Mouse (Mus musculus): ENCODE measurements around the gene Elavl3. TPM values are rescaled to one million over a fixed set of nuclear protein-coding genes. Genes with fewer than 3 reads are reported as not detected.

Elavl3 gene
- total and polyA plus RNA-seq, 3 experiments: 0.01 to 0.05 TPM; not detected in 1

DNA sequence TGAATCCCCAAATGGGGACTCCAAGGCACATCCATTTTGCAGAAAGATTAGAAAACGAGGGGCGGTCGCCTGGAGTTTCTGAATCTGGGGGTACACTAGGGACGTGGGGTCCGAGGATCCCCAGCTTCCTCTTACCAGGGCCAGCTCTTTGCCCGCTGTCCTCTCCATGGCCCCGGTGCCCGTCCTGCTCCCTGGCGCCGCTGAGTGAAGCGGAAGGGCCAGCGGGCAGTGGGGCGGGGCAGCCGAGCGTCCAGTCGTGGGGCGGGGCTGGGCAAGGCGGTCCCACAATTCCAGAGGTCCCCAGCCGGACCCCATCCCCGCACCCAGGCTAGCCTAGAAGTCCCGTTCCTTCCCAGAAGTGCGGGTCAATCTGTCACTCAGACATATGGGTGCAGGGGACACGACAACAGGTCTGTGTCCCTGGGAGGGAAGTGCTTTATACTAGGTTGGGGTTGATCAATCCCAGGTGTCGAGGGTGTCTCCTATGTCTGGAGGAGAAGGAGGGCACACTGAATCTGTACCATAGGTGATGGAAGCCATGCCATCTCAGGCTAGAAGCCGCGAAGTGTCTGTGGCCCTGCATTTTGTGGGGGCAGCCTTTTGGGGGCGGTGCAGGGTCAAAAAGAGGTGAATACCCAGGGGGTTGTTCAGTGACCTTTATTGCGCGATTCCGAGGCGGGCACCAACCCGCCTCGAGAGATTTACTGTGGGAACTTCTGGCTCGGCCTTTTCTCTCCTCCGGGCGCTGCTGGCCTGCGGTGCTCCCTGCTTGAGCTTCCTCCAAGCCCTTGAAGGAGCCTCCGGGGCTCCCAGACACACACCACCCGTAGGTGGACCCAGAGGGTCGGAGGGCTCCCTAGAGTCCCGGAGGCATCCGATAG, 62.4 kb downstream of the Elavl3 start, which contains the start of gene Rgl3:
Gene Rgl3, minus strand, starts transcription at position 217 of the 881 bp plus-strand sequence.
- H3K36me3 ChIP-seq (replicated peaks): no peaks in the 10 kb centered on the region
- peaks cover 76% of the 10 kb centered on the region for H3K27me3 ChIP-seq (ENCODE audit: insufficient read depth, low read length)
- no peak within 1 kb of the TSS for H3K4me3 ChIP-seq (ENCODE audit: low read depth, low read length)
- H3K9me3 ChIP-seq (replicated peaks): no peaks in the 10 kb centered on the region
- no peak for DNase-seq (ENCODE audit: low spot score)
- TF ChIP-seq GATA1 (IDR thresholded peaks at IDR 0.05; ENCODE audit: borderline replicate concordance, low read length): no peak
- TF ChIP-seq TAL1 (conservative IDR thresholded peaks at IDR 0.05; ENCODE audit: low read depth, low read length): no peak
- no peak for TF ChIP-seq POLR2AphosphoS5 (IDR thresholded peaks at IDR 0.05; ENCODE audit: insufficient replicate concordance, low read depth, low read length)
- TF ChIP-seq GATA2 (IDR thresholded peaks at IDR 0.05; ENCODE audit: borderline replicate concordance, low read depth, low read length): no peak
- no peak for TF ChIP-seq CTCF (IDR thresholded peaks at IDR 0.05; ENCODE audit: low read depth, low read length)
- H3K4me1 ChIP-seq (ENCODE audit: insufficient read depth, low read depth, low read length): no peaks in the 10 kb centered on the region; the same call in 1 of the 2 replicates
- no peak for ATAC-seq (ENCODE audit: extremely low read depth, insufficient number of reproducible peaks, low FRiP score, poor library complexity, severe bottlenecking)

DNA sequence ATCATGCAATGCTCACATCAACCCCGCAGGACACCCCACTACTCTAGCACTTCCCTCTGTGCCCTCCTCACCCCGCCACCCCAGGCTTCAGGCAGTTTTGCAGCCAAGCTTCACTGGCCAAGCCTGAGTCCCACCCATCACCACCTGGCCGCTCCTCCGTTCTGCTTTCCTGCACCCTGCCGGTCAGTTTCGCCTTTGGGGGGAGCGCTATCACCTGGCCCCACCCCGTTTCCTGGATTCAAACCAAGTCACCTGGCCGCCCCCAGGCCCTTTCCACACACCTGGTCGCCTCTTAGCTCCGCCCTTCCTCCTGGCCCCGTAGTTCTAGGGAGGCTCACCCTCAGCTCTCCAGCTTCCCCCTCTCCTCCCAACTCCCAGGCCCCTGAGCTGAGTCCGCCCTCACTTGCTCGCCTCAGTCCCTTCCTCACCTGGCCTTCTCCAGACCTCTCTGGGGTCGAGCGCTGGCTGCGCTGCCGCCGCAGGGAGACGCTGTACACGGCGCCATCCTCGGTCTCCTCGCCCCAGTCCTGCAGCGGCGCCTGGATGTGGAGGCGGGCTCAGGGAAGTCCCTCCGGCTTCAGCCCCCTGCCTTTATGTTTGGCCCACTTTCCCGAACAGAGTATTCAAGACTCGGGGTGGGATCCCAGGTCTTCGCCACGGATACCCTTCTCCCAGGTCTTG, 63.3 kb downstream of the Elavl3 start:
- no peak for DNase-seq (ENCODE audit: low spot score)
- no peak overlapping the region for H3K4me3 ChIP-seq (ENCODE audit: low read depth, low read length)

DNA sequence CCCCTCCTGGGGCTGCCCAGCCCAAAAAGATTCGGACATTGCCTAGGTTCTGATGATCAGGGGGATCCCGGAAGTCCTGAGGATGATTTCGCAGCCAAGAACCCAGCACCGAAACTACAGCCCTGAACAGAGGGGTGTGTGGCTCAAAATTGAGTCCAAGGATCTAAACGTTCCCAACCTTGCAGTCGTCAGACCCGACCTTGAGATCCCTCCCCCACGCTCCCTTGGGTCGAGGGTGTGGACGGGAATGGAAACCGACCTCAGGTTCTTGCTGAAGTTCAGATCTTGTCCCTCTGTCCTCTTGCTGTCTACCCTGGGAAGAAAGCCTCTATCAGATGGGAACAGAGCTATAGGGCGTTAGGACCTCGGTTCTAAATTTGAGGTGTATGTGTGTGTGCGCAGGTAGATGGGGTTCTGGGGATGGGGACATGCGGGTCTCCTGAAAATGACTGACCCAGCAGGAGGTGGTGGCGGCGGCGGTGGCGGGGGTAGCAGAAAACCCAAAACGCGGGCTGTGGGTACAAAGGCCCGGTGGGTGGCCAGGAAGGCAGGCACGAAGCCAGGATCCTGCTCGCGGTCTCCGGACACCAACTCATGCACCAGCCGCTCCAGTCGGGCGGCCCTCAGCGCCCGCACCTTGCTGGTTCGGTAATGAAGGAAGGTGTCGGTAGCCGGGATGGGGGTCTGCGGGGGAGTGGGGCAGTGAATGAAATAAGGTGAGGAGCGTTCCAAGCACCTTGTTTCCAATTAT, 64.1 kb downstream of the Elavl3 start:
- no peak overlapping the region for H3K4me3 ChIP-seq (ENCODE audit: low read depth, low read length)
- ATAC-seq (ENCODE audit: extremely low read depth, insufficient number of reproducible peaks, low FRiP score, poor library complexity, severe bottlenecking): no peak
- no peaks in the 10 kb centered on the region for H3K36me3 ChIP-seq (replicated peaks)
- TF ChIP-seq GATA2 (IDR thresholded peaks at IDR 0.05; ENCODE audit: borderline replicate concordance, low read depth, low read length): no peak
- no peak for TF ChIP-seq GATA1 (IDR thresholded peaks at IDR 0.05; ENCODE audit: borderline replicate concordance, low read length)
- TF ChIP-seq TAL1 (conservative IDR thresholded peaks at IDR 0.05; ENCODE audit: low read depth, low read length): no peak
- no peak for TF ChIP-seq POLR2AphosphoS5 (IDR thresholded peaks at IDR 0.05; ENCODE audit: insufficient replicate concordance, low read depth, low read length)
- no peak for TF ChIP-seq CTCF (IDR thresholded peaks at IDR 0.05; ENCODE audit: low read depth, low read length)
- H3K4me1 ChIP-seq (ENCODE audit: insufficient read depth, low read depth, low read length): no peaks in the 10 kb centered on the region; the same call in 1 of the 2 replicates
- no peak for DNase-seq (ENCODE audit: low spot score)
- H3K9me3 ChIP-seq (replicated peaks): no peaks in the 10 kb centered on the region
- peaks cover 75% of the 10 kb centered on the region for H3K27me3 ChIP-seq (ENCODE audit: insufficient read depth, low read length)

More for the DNA sequence above, 63.3 kb downstream of the Elavl3 start:
- Histone ChIP-seq H3K4me1 (ENCODE audit: insufficient read depth, low read depth, low read length) (no peaks in the 10 kb centered on the region; the same call in 1 of the 2 replicates), H3K9me3 (replicated peaks) (no peaks in the 10 kb centered on the region), H3K27me3 (ENCODE audit: insufficient read depth, low read length) (peaks cover 78% of the 10 kb centered on the region), H3K36me3 (replicated peaks) (no peaks in the 10 kb centered on the region)
- TF ChIP-seq GATA2 (IDR thresholded peaks at IDR 0.05; ENCODE audit: borderline replicate concordance, low read depth, low read length): no peak
- no peak for TF ChIP-seq GATA1 (IDR thresholded peaks at IDR 0.05; ENCODE audit: borderline replicate concordance, low read length)
- TF ChIP-seq POLR2AphosphoS5 (IDR thresholded peaks at IDR 0.05; ENCODE audit: insufficient replicate concordance, low read depth, low read length): no peak
- no peak for TF ChIP-seq CTCF (IDR thresholded peaks at IDR 0.05; ENCODE audit: low read depth, low read length)
- TF ChIP-seq TAL1 (conservative IDR thresholded peaks at IDR 0.05; ENCODE audit: low read depth, low read length): no peak
- ATAC-seq (ENCODE audit: extremely low read depth, insufficient number of reproducible peaks, low FRiP score, poor library complexity, severe bottlenecking): no peak

DNA sequence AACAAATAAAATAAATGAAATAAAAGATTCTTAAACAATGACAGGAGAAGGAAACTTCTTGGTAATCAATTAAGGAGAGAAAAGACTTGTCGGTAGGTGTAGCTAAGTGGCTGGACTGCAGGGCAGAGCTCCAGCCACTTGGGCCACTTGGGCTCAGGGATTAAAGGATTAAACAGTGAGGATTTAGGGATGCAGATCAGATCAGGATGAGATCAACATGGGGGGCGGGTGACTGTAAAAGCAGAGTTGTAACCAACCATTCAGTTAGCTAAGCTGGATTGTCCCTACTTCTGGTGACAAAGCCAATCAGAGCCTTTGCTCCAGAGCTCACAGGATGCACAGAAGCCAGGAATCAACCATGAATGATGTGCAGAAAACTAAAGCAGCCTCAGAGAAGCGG, 67.9 kb downstream of the Elavl3 start:
- H3K36me3 ChIP-seq (replicated peaks): no peaks in the 10 kb centered on the region
- peaks cover 56% of the 10 kb centered on the region for H3K27me3 ChIP-seq (ENCODE audit: insufficient read depth, low read length)
- no peaks in the 10 kb centered on the region; the same call in 1 of the 2 replicates for H3K4me1 ChIP-seq (ENCODE audit: insufficient read depth, low read depth, low read length)
- no peak for ATAC-seq (ENCODE audit: extremely low read depth, insufficient number of reproducible peaks, low FRiP score, poor library complexity, severe bottlenecking)
- TF ChIP-seq TAL1 (conservative IDR thresholded peaks at IDR 0.05; ENCODE audit: low read depth, low read length) (no peak), GATA2 (IDR thresholded peaks at IDR 0.05; ENCODE audit: borderline replicate concordance, low read depth, low read length) (no peak), POLR2AphosphoS5 (IDR thresholded peaks at IDR 0.05; ENCODE audit: insufficient replicate concordance, low read depth, low read length) (no peak), CTCF (IDR thresholded peaks at IDR 0.05; ENCODE audit: low read depth, low read length) (no peak), GATA1 (IDR thresholded peaks at IDR 0.05; ENCODE audit: borderline replicate concordance, low read length) (no peak)
- no peaks in the 10 kb centered on the region for H3K9me3 ChIP-seq (replicated peaks)
- no peak for DNase-seq (ENCODE audit: low spot score)
- no peak overlapping the region for H3K4me3 ChIP-seq (ENCODE audit: low read depth, low read length)

DNA sequence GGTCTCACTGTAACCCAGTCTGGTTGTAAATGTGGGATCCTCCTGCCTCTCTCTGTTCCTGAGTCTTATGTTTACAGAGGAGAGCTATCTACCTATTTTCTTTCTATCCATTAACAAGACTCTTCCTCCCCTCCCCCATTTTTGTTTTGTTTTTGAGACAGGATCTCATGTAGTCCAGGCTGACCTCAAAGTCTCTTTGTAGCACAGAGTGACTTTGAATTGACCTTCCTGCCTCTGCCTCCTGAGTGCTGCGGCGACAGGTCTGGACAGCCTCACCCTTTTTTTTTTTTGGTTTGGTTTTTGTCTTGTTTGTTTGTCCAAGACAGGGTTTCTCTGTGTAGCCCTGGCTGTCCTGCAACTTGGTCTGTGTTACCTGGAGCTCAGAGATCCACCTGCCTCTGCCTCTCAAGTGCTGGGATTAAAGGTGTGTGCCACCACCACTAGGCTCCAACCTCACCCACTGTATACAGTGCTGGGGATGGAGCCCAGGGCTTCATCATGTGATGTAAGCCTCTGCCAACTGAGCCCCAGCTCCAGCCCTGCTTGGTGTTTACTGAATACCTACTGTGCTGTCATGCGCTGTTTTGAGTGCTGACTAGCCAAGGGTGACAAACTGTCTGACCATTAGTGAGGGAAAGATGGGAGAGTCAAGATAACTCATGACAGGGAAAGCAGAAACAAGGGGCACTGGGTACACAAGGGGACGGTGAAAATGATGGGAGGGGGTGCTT, 73.3 kb downstream of the Elavl3 start:
- DNase-seq (ENCODE audit: low spot score) (no peak), ATAC-seq (ENCODE audit: extremely low read depth, insufficient number of reproducible peaks, low FRiP score, poor library complexity, severe bottlenecking) (no peak)
- Histone ChIP-seq H3K9me3 (replicated peaks) (no peaks in the 10 kb centered on the region), H3K36me3 (replicated peaks) (no peaks in the 10 kb centered on the region), H3K4me1 (ENCODE audit: insufficient read depth, low read depth, low read length) (no peaks in the 10 kb centered on the region; the same call in 1 of the 2 replicates), H3K4me3 (ENCODE audit: low read depth, low read length) (no peak overlapping the region), H3K27me3 (ENCODE audit: insufficient read depth, low read length) (peaks cover 29% of the 10 kb centered on the region)
- TF ChIP-seq GATA2 (IDR thresholded peaks at IDR 0.05; ENCODE audit: borderline replicate concordance, low read depth, low read length) (no peak), GATA1 (IDR thresholded peaks at IDR 0.05; ENCODE audit: borderline replicate concordance, low read length) (no peak), POLR2AphosphoS5 (IDR thresholded peaks at IDR 0.05; ENCODE audit: insufficient replicate concordance, low read depth, low read length) (no peak), CTCF (IDR thresholded peaks at IDR 0.05; ENCODE audit: low read depth, low read length) (no peak), TAL1 (conservative IDR thresholded peaks at IDR 0.05; ENCODE audit: low read depth, low read length) (no peak)

Data from G1E (cell line).